Mouse (Mus musculus) neutrophil, adult 5-6 weeks (primary cell): ENCODE results near the gene Gtf2f1. TPM values are rescaled to one million over a fixed set of nuclear protein-coding genes. Genes with fewer than 3 reads are reported as not detected.

ENCODE experiments used
- ATAC-seq: fragments of 151-379, 151-347 bp; 2 replicates; pipeline ENCODE4 v1.8.0; 2017; ENCODE audit warnings: mild to moderate bottlenecking, moderate TSS enrichment; ENCODE audit not compliant: insufficient number of reproducible peaks, poor library complexity, low FRiP score, severe bottlenecking; ENCODE audit errors: extremely low read depth
- total RNA-seq: library from RNA; stranded (forward); fragments of 200-1000 nt; gene quantifications from 2 replicates; pipeline ENCODE4 v1.2.3, GENCODE M21; 2017

The Gtf2f1 gene
- total RNA-seq, 1 experiment from 2014 or later = 56.7 TPM

DNA sequence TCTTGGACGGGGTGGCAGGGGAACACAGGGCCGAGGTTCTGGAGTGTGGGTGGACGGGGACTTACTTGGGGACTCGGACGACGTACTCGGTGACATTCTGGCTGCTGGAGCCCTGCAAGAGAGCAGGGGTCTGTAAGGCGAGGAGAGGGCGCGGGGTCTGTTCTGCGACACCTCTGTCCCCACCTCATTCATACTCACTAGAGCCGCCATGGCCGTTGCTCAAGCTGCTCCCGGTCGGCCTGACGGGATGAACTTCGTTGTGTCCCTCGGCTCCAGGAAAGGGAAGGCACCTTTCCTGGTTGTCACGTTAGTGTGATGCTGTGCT lies 215 bp downstream of the Gtf2f1 start:
- ATAC-seq = no peak; the same call in 1 of the 2 replicates

DNA sequence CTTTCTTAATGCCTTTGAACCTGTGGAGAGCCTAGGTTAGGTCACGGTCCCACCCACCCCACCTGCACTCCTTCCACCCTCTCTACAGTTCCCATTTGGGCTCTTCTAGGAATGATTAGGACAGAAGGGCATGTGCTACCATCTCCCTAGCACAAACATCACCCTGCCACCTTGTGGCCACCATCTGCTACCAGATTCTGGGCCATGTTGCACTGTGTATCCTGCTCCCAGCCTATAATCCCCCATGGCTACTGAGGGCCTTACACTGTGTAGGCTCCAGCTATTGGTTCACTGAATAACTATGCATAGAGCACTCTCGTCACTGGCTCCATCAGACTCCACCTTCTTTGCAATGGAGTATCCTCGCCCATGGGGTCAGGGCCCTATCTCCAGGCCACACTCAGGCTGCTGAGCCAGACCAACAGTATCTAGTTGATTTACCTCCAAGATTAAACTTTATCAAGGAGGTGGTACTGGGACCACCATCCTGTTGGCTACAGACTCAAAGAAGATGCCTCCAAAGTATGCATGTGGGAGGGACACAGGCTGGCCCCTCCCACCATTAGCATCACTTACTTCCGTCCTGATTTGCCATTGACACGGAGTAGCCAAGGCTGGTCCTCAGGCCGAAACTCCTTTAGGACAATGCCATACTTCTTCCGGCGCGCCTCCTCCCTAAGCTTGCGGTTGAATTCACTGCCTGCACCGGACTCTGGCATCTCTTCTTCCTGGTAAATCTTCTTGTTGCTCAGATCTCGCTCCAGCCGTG lies 3.8 kb downstream of the Gtf2f1 start:
- no peak for ATAC-seq

DNA sequence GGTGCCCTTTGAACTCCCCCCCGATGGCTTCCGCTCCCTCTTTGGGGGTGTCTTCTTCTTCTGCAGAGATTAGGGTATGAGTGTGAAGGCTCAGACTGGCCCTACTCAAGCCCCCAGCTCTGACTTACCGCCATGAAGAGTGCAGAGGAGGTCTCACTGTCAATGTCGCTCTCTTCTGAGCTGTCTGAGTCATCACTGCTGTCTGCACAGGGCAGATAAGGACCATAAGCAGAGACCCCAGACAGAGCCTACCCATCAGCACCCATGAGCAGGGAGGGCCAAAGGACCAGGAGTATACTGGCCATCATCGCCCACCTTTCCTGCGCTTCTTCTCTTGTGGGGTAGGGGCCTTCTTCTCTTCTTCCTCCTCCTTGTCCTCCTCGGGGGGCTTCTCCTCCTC lies 7.1 kb downstream of the Gtf2f1 start:
- no peak for ATAC-seq

DNA sequence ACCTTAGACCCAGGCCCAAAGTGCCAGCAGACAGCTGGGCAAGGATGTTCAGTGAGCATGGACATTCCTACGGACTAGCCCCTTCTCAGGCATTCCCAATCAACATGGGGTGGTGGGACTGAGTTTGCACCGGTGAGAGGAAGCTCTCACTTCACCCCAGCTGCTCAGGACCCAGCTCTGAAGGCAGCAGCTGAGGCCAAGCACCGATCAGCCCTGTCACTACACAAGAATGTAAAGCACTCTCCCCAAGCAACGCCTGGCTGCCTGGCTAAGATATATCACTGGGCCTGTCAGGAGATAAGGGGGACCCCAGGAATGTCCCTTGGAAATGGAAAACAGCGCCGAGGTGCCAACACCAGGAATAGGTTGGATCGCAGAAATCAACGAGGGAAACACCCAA lies 9.9 kb downstream of the Gtf2f1 start:
- no peak for ATAC-seq

DNA sequence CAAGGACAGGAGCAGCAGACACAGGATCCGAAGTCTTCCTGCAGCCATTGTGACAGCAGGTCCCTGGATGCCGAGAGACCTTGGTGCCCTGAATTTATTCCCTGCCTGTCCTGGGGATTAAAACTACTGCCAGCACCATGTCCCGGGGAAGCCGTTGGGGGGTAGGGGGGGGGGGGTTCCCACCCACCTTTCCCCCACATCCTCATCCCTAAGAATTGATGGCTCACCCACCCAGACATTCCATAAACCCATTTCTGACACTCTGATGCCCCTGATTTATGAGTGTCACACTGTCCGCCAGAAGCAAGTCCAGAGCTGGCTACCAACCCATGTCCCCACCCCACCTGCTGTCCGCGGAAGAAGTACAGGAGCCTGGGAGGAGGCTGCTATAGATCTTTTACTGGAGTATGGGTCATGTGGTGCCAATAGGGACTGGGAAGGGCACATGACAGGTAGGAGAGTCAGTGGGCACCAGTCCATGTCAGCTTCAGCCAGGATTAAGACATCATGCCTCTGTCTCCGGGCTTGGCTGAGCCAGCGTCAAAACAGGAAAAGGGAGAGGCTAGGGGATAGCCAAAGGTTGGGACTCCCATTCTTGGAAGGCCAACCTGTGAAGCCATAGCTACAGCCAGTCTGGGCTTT lies 11.0 kb downstream of the Gtf2f1 start, which contains the start of gene Pspn:
Gene Pspn (minus strand): TSS at position 51 of the 642 bp plus-strand sequence.
- ATAC-seq = no peak

DNA sequence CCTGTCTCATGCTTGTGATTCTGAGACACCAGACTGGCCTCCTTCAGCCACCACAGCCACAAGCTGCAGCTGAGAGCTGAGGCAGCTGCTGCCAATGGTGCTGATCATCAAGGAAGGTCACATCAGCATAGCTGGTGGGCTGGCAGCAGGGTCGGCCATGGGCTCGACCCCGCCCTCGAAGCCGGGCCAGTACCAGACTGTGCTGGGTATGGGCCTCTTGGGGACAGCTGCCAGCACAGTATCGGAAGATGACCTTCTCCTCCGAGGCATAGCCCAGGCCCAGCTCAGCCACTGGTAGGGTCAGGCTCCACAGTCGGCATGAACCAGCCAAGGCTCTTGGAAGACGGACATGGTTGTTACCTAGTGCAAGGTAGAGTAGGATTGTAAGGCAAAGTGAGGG lies 11.7 kb downstream of the Gtf2f1 start:
- no peak for ATAC-seq

DNA sequence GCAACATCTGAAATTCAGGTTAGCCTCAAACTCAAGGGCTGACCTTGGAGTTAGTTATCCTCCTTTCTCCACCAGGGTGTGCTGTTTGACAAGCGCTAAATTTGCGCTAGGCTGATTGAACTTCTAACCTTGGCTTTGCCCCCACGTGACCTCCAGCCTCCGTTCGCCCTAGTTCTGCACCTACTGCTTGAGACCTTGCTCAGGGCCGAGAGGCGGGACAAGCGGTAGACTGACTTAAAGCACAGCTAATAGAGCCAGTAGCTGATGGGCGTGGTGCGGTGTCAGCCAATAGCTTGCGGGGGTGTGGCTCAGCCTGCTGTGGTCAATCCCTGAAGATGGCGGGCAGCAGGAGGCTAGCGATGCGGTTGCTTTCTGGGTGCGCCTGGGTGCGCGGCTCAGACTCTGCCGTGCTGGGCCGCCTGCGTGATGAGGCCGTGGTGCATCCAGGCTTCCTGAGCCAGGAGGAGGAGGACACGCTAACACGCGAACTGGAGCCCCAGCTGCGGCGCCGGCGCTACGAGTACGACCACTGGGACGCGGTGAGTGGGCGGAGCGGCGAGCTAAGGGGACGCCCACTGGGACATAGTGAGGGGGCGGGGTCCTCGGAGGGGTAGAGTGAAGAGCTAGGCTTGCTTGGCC lies 13.9 kb downstream of the Gtf2f1 start, which contains the start of gene Alkbh7:
Gene Alkbh7 (plus strand): TSS at position 311 of the 639 bp plus-strand sequence.
- peak; percentile 98 for ATAC-seq

DNA sequence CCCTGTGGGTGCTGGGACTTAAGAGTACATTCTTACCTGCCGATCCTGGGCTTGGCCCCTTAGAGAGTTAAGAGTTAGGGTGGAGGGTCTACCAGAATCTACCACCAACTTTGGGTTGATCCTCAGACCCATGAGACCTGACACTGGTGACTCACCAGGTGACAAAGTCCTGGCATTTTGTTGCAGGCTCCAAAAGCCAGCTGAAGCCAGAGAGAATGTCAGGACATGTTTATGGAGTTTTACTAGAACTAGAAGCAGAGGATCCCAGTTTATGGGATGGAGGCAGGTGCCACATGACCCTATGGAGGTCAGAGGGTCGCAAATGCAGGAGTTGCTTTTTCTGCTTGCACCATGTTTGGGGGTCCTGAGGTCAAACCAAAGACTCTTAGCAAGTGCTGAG lies 14.6 kb downstream of the Gtf2f1 start:
- ATAC-seq = no peak

DNA sequence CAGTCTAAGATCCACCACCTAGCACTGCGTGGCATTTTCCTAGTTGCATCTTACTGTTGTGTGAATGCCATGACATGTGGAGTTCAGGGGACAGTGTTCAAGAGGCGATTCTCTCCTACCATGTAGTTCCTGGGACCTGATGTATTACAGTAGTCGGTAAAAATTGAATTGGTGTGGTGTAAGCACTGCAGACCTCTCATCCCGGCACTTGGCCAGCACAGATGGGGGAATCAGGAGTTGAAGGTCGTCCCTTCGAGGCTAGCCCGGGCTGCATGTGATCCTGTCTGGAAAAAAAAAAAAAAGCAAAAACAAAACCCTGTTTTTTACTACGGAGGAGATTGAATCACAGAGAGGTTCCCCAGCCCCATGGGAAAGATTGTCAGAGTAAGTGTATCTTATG lies 16.0 kb downstream of the Gtf2f1 start:
- ATAC-seq = no peak

DNA sequence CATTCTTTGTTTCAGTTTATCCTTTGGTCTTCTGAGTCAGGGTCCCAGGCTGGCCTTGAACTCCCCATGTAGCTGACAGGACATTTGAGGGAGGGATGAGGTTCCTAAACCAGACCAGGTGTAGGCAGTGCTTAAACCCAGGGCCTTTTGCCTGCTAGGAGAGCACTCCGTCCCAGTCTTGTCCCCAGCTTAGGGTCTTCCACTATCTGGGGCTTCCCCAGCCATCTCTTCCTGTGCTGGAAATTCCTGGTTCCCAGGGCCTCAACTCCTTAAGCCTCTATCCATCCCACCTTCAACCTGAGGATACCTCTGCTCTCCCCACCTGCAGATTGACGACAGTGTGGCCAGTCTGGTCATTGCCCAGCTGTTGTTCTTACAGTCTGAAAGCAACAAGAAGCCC lies 20.1 kb downstream of the Gtf2f1 start:
- no peak for ATAC-seq

DNA sequence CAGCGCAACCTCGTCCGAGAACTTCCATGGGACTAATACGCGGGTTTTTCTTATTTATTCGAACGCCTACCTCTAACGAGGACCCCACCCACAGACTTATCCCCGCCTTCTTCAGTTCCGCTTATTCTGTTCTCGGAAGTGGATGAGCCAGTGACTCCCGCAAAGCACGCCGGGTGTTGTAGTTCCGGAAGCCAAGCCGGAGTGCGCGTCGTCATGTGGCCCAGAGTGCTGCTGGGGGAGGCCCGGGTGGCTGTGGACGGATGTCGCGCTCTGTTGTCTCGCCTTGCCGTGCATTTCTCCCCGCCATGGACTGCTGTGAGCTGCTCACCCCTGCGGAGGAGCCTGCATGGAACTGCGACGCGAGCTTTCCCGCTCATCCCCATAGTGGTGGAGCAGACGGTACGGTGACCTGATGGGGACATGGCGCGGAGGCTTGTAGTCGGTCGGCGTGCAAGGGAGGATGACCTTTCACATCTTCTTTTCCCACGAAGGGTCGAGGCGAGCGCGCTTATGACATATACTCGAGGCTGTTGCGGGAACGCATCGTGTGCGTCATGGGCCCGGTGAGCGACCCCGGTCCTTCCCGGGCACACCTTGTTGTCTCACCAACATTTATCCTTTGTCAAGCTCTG lies 20.9 kb downstream of the Gtf2f1 start, which contains the start of gene Clpp:
Gene Clpp (plus strand): TSS at position 191 of the 632 bp plus-strand sequence.
- peak; percentile 99 for ATAC-seq

DNA sequence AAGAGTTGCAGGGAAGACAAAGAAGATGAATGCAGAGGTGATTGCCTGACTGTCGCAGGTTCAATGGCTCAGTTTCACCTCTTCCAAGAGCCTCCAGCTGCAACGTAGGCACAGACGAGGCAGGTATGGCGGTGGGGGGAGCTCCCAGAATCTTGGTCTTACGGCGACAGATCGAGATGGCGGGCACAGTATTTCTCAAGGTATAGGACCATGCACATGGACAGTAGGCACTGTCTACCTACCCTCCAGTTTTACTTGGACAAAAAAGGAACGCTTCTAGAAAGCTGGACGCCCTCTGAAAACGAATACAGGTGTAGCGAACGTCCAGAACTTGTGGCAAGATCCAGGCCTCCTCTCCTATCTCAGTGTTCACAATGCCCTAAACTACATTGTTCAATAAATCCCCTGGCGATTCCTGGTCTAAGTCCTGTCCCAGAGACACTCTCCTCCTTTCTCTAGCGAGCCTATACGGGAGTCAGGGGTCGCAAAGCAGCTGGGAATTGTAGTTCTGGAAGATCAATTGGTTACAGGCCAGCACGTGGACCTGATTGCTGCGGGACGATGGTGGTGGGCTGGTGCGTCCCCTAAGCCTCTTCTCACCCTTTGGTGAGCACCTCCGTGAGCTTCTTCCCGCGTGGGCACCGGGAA lies 21.5 kb downstream of the Gtf2f1 start:
- ATAC-seq = peak; percentile 39

DNA sequence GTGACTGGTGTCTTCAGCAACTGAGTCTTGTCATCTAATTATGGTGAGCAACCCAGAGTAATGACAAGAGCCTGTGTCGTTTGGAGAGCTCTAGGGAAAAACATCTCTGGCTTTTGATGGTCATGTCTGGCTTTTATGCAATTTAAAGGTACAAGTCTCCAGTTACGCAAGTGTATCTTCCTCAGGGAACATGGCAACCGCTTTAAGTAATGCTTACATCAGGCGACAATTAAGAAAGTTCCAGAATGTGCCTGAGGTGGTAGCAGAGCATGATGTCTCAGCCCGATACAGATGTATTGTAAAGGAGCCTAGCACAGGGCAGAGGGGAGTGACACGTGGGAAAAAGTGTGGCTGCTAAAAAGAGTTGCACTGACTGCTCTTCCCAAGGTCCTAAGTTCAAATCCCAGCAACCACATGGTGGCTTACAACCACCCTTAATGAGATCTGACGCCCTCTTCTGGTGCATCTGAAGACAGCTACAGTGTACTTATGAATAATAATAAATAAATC lies 22.1 kb downstream of the Gtf2f1 start:
- ATAC-seq = no peak

DNA sequence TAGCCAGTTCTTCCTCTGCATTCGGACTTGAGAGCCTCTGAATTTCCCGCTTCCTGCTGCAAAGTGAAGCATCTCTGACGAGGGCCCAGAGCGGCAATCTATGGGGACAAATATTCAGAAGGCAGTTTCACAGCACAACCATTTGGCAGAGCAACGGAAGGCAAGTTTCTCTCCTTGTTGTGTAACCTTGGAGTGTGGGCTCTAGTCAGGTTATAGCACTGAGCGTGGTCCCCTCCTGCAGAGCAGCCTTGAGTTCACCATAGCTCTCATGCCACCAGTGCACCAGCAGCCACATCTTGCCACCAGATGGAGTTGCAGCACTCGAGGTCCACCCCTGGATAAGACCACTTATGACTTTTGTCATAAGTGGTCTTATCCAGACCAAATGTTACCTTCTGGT lies 22.6 kb downstream of the Gtf2f1 start:
- no peak for ATAC-seq

DNA sequence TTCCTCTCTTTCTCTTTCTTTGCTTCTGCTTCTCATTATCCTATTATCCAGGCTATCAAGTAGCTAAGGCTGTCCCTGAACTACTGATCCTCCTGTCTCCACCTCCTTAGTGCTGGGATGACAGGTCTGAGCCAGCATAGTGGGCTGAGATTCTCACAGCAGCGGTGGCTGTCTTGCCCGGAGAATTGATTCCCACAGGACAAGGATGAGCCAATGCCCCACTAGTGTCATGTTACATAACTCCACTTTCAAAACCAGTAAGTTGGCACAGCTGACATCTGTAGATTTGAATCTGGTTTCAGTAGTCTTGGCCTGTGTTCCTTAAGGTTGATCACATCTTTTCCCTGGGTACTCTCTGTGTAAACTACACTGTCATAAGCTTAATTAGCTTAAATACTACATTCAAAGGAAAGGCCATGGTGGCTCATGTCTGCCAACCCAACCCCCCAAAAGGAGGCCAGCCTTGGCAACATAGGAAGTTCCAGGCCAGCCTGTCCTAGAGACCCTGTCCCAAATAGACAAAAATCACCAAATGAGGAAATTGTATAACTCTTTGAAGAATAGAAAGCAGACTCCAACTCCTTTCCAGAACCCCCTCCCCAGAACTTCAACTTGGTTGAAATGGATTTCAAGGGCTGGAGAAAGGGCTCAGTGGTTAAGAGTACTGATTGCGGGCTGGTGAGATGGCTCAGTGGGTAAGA lies 24.8 kb downstream of the Gtf2f1 start:
- ATAC-seq = no peak

DNA sequence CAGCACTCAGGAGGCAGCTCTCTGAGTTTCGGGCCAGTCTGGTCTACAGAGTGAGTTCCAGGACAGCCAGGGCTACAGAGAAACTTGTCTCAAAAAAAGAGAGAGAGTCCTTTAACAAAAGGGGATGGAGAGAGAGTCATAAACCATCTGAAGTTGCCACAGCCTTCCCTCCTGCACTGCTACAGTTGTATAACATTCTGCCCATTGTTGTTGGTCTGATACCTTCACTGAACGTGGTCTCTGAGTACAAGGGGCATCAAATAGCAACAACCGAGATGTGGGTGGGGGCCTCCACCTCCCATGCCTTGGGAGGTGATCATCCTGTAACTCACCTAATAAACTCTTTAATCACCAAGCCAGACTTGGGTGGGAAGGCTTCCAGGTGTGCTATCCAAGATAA lies 25.4 kb downstream of the Gtf2f1 start:
- ATAC-seq = no peak

DNA sequence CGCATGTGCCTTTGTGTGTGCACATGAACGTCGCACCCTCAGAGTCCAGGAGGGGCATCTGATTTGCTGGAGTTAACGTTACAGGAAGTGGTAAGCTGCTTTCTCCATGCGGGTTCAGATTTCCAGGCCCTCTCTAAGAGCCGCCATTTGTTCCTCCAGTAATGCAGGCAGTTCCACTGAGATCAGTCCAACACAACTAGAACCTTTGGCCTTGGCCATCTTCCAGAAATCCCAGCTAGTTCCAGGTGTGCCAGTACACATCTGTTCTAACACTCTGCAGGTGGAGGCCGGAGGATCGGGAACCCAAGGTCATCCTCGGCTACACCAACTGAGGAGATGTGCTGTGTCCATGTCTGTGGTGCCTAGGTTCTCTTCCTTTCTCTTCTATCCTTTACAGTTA lies 26.2 kb downstream of the Gtf2f1 start:
- ATAC-seq = no peak

DNA sequence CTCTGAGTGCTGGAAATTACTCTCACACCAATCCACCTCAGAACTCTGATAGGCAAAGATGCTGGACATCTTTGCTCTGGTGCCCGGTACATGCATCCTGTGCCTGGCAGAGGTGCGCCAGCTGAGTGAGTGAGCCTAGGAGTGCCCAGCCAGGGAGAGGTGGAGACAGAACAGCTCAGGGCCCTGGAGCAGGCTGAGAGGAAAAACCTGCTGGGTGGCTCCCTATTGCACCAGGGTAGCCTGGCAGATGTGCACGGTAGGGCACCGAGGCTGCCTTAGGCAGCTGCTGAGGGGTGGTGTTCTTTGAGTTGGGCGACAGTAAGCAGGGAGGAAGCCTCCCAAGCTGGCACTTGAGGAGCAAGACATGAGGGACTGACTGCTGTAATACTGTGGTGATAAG lies 29.1 kb downstream of the Gtf2f1 start, which contains the start of gene Acer1:
Gene Acer1 (minus strand): TSS at position 114 of the 400 bp plus-strand sequence.
- no peak for ATAC-seq
